Mouse (Mus musculus): ENCODE measurements at regions not wholly inside any gene's neighbourhood (a gene's known extent, or its start where the extent isn't known, plus 50 kb on each side); places are given as distances from the start of the nearest gene placed in this dataset.

DNA sequence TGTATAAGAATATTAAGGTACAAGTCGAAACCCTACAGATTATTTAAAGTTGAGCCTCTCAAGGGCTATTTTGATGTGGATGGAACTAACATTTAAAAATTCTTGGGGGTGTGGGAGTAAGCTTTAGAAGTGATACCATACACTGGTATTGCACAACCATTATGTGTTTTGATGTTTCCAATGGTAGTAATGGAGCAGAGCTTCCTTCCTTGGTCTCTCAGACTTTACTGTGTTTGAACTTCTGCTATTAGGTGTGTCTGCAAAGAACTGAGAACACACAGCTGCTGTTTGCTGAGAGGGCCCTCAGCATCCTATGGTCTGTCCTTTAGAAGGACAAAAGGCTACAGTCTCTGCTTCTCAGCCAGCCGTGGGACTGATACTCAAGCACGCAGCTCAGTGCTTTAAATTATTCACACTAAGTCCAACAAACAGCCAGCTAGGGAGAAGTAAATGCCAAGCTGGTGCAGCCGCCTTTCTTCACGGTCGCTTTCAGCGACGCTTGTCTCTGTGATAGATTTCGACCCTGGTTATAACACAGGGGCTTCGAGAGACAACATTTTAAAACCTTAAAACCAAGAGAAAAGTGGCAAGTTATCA is 479.5 kb downstream of the Ccdc171 start:
- TF ChIP-seq POLR2A (IDR thresholded peaks at IDR 0.05; ENCODE audit: extremely low read depth, insufficient read depth, low read length), result no peak
- TF ChIP-seq CTCF (IDR thresholded peaks at IDR 0.05; ENCODE audit: extremely low read depth, insufficient read depth, low read length), result no peak

Measured in cortical plate, adult 2 months (tissue).